Mouse (Mus musculus) neural tube, embryonic 14.5 days (tissue): ENCODE data around the gene Emilin3. TPM values are rescaled to one million over a fixed set of nuclear protein-coding genes. Genes with fewer than 3 reads are reported as not detected.
A peak's percentile ranks its signal among the peaks of the same experiment; 100 is the strongest.

Experiments used
- ATAC-seq: fragments of 200-750 bp; cut with Nextera tagmentation; 2 replicates; pipeline ENCODE4 v1.8.0; 2017; ENCODE audit warnings: low read depth, mild to moderate bottlenecking, moderate TSS enrichment, moderate library complexity
- H3K27ac ChIP-seq: fragments of 300-500 bp; sonication (generic); 2 replicates; pipeline ENCODE4 v1.5.1; 2014; ENCODE audit warnings: low read depth, mild to moderate bottlenecking, control low read depth, low read length, moderate library complexity, mixed read lengths
- H3K27me3 ChIP-seq: fragments of 300-500 bp; sonication (generic); 2 replicates; pipeline ENCODE4 v1.6.1; 2014; ENCODE audit warnings: low read length; ENCODE audit not compliant: control insufficient read depth, insufficient read depth
- H3K36me3 ChIP-seq: fragments of 300-500 bp; sonication (generic); 2 replicates; pipeline ENCODE4 v1.6.1; 2014; ENCODE audit warnings: low read length, mixed read lengths; ENCODE audit not compliant: control insufficient read depth, insufficient read depth
- H3K4me1 ChIP-seq: fragments of 300-500 bp; sonication (generic); 2 replicates; pipeline ENCODE4 v1.6.1; 2014; ENCODE audit warnings: low read length; ENCODE audit not compliant: control insufficient read depth, insufficient read depth
- H3K4me2 ChIP-seq: fragments of 300-500 bp; sonication (generic); 2 replicates; pipeline ENCODE4 v1.6.1; 2014; ENCODE audit warnings: mild to moderate bottlenecking, low read depth, low read length, control low read depth
- H3K4me3 ChIP-seq: fragments of 300-500 bp; sonication (generic); 2 replicates; pipeline ENCODE4 v1.5.1; 2014; ENCODE audit warnings: low read depth, low read length, control low read depth, mixed read lengths
- H3K9ac ChIP-seq: fragments of 300-500 bp; sonication (generic); replicated peaks from 2 replicates; pipeline ENCODE4 v1.6.1; 2014; ENCODE audit warnings: low read depth, mild to moderate bottlenecking, control low read depth, low read length, mixed read lengths
- H3K9me3 ChIP-seq: fragments of 300-500 bp; sonication (generic); 2 replicates; pipeline ENCODE4 v1.6.1; 2016; ENCODE audit warnings: low read length; ENCODE audit not compliant: control insufficient read depth
- WGBS: fragments of 180-500 bp; shearing (Covaris S2); extraction: QIAGEN DNeasy Blood & Tissue Kit; methylation state at CpG from one replicate; pipeline ENCODE4 v1.1.7; 2014; 5-methylcytosine and 5-hydroxymethylcytosine counted together
- polyA plus RNA-seq: library from polyadenylated mRNA; unstranded; fragments of >200 nt; fragmentation: Nextera tagmentation; extraction: Ambion mirVana; gene quantifications from 2 replicates; pipeline ENCODE4 v1.2.1, GENCODE M21; 2014

The Emilin3 gene
- polyA plus RNA-seq, 1 experiment from 2014 or later = 0.11 TPM

DNA sequence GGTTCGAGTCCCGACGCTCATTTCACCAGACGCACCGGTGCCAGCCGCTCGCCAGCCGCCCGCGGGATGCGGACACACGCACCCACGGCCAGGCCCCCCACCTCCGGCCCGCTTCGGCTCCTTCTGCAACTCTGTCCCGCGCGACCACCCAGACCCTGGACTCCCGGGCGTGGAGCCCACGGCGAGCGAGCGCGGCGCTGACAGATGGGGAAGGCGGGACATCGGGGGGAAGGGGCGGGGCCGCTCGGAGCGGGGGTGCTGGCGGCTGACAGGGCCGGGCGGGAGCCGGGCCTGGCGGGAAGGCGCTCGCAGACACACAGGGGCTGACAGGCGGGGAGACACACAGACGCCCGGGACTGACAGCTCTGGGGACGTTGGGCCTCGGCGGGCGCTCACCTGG is 39.7 kb downstream of the Emilin3 start:
- ATAC-seq = peak; percentile 92
- H3K4me2 ChIP-seq = peak overlapping the region; percentile 53
- H3K36me3 ChIP-seq = no peaks in the 10 kb centered on the region
- under 1% methylated on average over 44 of the region's 47 CpGs for WGBS
- peak overlapping the region; percentile 82 for H3K4me3 ChIP-seq
- peak overlapping the region; percentile 96 for H3K9ac ChIP-seq
- no peaks in the 10 kb centered on the region; the same call in 1 of the 2 replicates for H3K9me3 ChIP-seq
- 0 out of 2 replicates have a peak, but pooled peaks cover 7% of the 10 kb centered on the region for H3K4me1 ChIP-seq
- H3K27me3 ChIP-seq = no peaks in the 10 kb centered on the region
- peak overlapping the region; percentile 98 for H3K27ac ChIP-seq

- WGBS = 85% methylated on average over 3 of the region's 3 CpGs
- Histone ChIP-seq H3K4me3 (peak overlapping the region; percentile 7; the same call in 1 of the 2 replicates), H3K4me2 (peak overlapping the region; percentile 35; the same call in 1 of the 2 replicates), H3K27ac (no peak overlapping the region), H3K36me3 (no peaks in the 10 kb centered on the region), H3K4me1 (0 out of 2 replicates have a peak, but pooled peaks cover 7% of the 10 kb centered on the region), H3K9ac (no peak overlapping the region), H3K27me3 (no peaks in the 10 kb centered on the region), H3K9me3 (no peaks in the 10 kb centered on the region; the same call in 1 of the 2 replicates)
- ATAC-seq = no peak
Observed at GRCm38 (mm10) chr2:160871310-160871709, 40.8 kb downstream of the Emilin3 start.

DNA sequence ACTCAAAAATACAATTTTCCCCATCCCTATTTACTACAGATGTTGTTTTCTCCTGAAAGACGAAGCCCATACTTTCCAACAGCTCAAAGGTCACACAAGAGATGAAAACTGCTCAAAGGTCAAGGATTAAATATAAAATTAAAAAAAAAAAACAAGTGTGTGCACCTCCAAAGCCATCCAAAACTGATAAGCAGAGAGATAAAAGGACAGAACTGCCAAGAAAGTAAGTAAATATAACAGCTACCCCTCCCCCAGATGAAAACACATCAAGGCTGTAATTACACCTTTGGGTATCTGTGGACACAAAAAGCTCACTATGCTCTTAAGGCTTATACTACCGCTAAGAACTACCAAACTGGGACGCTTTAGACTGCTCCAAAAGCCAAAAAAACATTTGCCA is 42.7 kb downstream of the Emilin3 start:
- Histone ChIP-seq H3K27me3 (no peaks in the 10 kb centered on the region), H3K9me3 (no peaks in the 10 kb centered on the region), H3K4me1 (0 out of 2 replicates have a peak, but pooled peaks cover 7% of the 10 kb centered on the region), H3K27ac (no peak overlapping the region), H3K4me3 (no peak overlapping the region), H3K9ac (no peak overlapping the region), H3K4me2 (no peak overlapping the region), H3K36me3 (no peaks in the 10 kb centered on the region)
- WGBS = 76% methylated on average over 3 of the region's 3 CpGs
- no peak for ATAC-seq

DNA sequence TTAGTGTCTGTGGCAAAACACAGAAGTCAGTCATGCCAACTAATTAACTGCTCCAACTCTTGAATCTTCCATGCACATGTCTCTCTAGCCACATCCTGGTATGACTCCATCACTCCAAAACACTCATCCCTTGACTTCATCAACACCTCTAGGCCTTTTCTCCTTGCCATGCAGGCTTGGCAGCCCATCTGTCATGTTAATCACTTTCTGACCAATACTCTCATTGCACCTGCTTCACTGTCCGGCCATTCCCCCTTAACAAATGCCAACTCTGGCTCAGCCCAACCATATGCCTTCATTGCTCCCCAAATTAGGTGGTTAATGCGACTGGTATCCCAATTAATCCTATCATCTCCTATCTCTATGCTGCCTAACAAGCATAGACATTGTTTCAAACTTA is 46.9 kb downstream of the Emilin3 start:
- Histone ChIP-seq H3K4me3 (no peak overlapping the region), H3K27me3 (no peaks in the 10 kb centered on the region), H3K27ac (no peak overlapping the region), H3K4me2 (no peak overlapping the region), H3K9ac (no peak overlapping the region), H3K4me1 (0 out of 2 replicates have a peak, but pooled peaks cover 4% of the 10 kb centered on the region), H3K36me3 (no peaks in the 10 kb centered on the region), H3K9me3 (no peaks in the 10 kb centered on the region)
- ATAC-seq = no peak
- WGBS = 68% methylated on average over 2 of the region's 2 CpGs

DNA sequence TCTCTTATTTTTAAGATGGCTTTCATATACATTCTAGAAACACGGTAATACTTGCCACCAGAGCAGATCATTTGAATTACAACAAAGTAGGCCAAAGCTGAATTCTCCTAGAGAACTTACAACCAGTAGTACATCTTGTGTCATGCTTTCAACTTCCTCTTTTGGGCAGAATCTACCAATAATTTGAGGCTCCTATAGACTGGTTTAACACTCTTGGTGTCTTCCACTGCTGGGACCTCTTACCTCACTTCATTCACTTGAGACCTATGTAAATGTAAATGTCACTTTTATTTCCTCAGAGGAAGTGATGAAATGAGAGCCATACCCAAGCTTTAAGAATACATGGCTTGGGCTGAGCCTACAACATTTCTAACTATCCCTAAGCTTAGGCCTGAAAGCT is 48.0 kb downstream of the Emilin3 start:
- Histone ChIP-seq H3K9ac (no peak overlapping the region), H3K4me3 (no peak overlapping the region), H3K27me3 (no peaks in the 10 kb centered on the region), H3K4me1 (no peaks in the 10 kb centered on the region), H3K9me3 (no peaks in the 10 kb centered on the region), H3K27ac (no peak overlapping the region), H3K4me2 (no peak overlapping the region), H3K36me3 (no peaks in the 10 kb centered on the region)
- ATAC-seq = no peak
- 89% methylated on average over 1 of the region's 1 CpGs for whole genome bisulfite sequencing

DNA sequence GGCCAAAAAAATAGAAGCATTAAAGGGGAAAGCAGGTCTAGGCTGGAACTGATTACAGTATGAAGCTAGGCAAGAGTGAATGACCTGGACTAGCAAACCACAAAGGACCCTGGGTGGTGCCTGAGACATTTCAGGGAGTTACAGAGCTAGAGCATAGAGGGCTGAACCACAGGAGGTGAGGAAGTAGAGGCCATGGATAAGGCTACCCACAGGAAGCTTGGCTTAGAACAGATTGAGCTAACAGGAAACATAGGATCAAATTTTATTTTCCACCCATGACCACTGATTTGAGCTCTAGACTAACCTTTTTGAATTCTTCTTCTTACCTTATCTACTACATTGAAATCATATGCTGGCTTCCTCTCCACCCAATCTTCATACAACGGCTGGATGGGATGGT is 51.8 kb downstream of the Emilin3 start:
- Histone ChIP-seq H3K4me3 (no peak overlapping the region), H3K27me3 (no peaks in the 10 kb centered on the region), H3K27ac (no peak overlapping the region), H3K4me2 (no peak overlapping the region), H3K36me3 (no peaks in the 10 kb centered on the region), H3K4me1 (no peaks in the 10 kb centered on the region), H3K9ac (no peak overlapping the region), H3K9me3 (no peaks in the 10 kb centered on the region)
- 93% methylated on average over 1 of the region's 1 CpGs for WGBS
- ATAC-seq = no peak

Other genes starting within 250 kb of the Emilin3 start
- gene Plcg1, start 181.0 kb downstream of the Emilin3 start, polyA plus RNA-seq = 50.6 and 74.0 TPM in 2 replicates
- 15.5 and 20.1 TPM in 2 replicates for gene Zhx3, start 39.3 kb downstream of the Emilin3 start, polyA plus RNA-seq
- gene Lpin3, start 31.7 kb downstream of the Emilin3 start, polyA plus RNA-seq = 0.21 and 0.43 TPM in 2 replicates
- 35.7 and 45.6 TPM in 2 replicates for gene Chd6, start 196.7 kb upstream of the Emilin3 start, polyA plus RNA-seq